Mouse (Mus musculus) heart, embryonic 13.5 days (tissue): Measurements from ENCODE around the gene Ren1. TPM values are rescaled to one million over a fixed set of nuclear protein-coding genes. Genes with fewer than 3 reads are reported as not detected.

ENCODE experiments used
- ATAC-seq: fragments of 200-750 bp; cut with Nextera tagmentation; 2 replicates; pipeline ENCODE4 v1.8.0; 2017; ENCODE audit warnings: moderate TSS enrichment; ENCODE audit not compliant: insufficient number of reproducible peaks, low FRiP score, low TSS enrichment; ENCODE audit errors: extremely low read depth
- H3K27ac ChIP-seq: fragments of 300-500 bp; sonication (generic); replicated peaks from 2 replicates; pipeline ENCODE4 v1.5.1; 2015; ENCODE audit warnings: moderate library complexity, mild to moderate bottlenecking, inconsistent platforms
- H3K27me3 ChIP-seq: fragments of 300-500 bp; sonication (generic); replicated peaks from 2 replicates; pipeline ENCODE4 v1.6.1; 2015; ENCODE audit warnings: mild to moderate bottlenecking, inconsistent platforms
- H3K36me3 ChIP-seq: fragments of 300-500 bp; sonication (generic); 2 replicates; pipeline ENCODE4 v1.6.1; 2015; ENCODE audit warnings: mild to moderate bottlenecking, inconsistent platforms
- H3K4me1 ChIP-seq: fragments of 300-500 bp; sonication (generic); 2 replicates; pipeline ENCODE4 v1.6.1; 2015; ENCODE audit warnings: inconsistent platforms
- H3K4me2 ChIP-seq: fragments of 300-500 bp; sonication (generic); 2 replicates; pipeline ENCODE4 v1.6.1; 2015; ENCODE audit warnings: inconsistent platforms, mild to moderate bottlenecking, moderate library complexity
- H3K4me3 ChIP-seq: fragments of 300-500 bp; sonication (generic); 2 replicates; pipeline ENCODE4 v1.5.1; 2015; ENCODE audit warnings: moderate library complexity, mild to moderate bottlenecking, inconsistent platforms
- H3K9ac ChIP-seq: fragments of 300-500 bp; sonication (generic); 2 replicates; pipeline ENCODE4 v1.6.1; 2015; ENCODE audit warnings: inconsistent platforms, mild to moderate bottlenecking, moderate library complexity
- H3K9me3 ChIP-seq: fragments of 300-500 bp; sonication (generic); 2 replicates; pipeline ENCODE4 v1.6.1; 2016; ENCODE audit warnings: inconsistent platforms
- WGBS: fragments of 180-500 bp; shearing (Covaris S2); methylation state at CpG from one replicate; pipeline ENCODE4 v1.1.7; 2015; ENCODE audit warnings: mixed read lengths; 5-methylcytosine and 5-hydroxymethylcytosine counted together
- polyA plus RNA-seq: library from polyadenylated mRNA; unstranded; fragments of >200 nt; fragmentation: Nextera tagmentation; extraction: Ambion mirVana; gene quantifications from 2 replicates; pipeline ENCODE4 v1.2.1, GENCODE M21; 2015

Gene Ren1
- 0.39 TPM in 1 of 2 replicates, not detected in the other for polyA plus RNA-seq

GRCm38 (mm10) chr1:133350210-133350609 is at the start of gene Ren1:
TSS of gene Ren1 (plus strand) at chr1:133350510.
- H3K9ac ChIP-seq, result no peak within 1 kb of the TSS
- no peaks in the 10 kb centered on the region for H3K36me3 ChIP-seq
- H3K27ac ChIP-seq, result no peak within 1 kb of the TSS
- H3K4me2 ChIP-seq, result no peak within 1 kb of the TSS
- H3K9me3 ChIP-seq, result no peaks in the 10 kb centered on the region
- H3K27me3 ChIP-seq, result peaks cover 45% of the 10 kb centered on the region
- H3K4me1 ChIP-seq, result peaks cover 11% of the 10 kb centered on the region
- 100% methylated on average over 1 of the region's 1 CpGs for WGBS
- no peak within 1 kb of the TSS for H3K4me3 ChIP-seq
- no peak for ATAC-seq

DNA sequence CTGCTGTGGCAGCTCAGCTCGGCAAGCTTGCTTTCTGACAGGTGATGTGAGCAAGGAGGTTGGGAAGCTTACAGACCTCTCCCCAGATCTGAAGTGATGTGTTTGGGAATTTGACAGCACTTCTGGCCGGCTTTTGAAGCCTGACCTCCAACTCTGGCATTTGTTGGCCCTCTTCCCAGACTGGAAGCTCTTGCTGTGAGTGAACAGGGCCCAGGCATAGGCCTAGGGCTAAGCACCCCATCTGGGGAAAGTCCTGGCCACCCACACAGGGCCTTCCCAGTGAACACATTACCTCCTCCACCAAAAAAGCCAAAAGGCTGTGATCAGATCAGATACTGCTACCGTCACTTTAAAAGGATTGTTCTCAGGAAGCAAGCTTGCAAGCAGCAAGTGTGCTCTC is 47.8 kb upstream of the Ren1 start:
- Histone ChIP-seq H3K27me3 (no peaks in the 10 kb centered on the region), H3K4me3 (no peak overlapping the region), H3K4me2 (no peak overlapping the region), H3K4me1 (peaks cover 53% of the 10 kb centered on the region), H3K9me3 (no peaks in the 10 kb centered on the region), H3K9ac (peak overlapping the region; percentile 30), H3K36me3 (peaks cover 20% of the 10 kb centered on the region), H3K27ac (peak overlapping the region; percentile 90)
- WGBS, result 11% methylated on average over 3 of the region's 3 CpGs
- ATAC-seq, result no peak

GRCm38 (mm10) chr1:133306842-133307241 is 43.5 kb upstream of the Ren1 start:
- WGBS, result 15% methylated on average over 4 of the region's 4 CpGs
- Histone ChIP-seq H3K4me1 (peaks cover 33% of the 10 kb centered on the region), H3K9ac (no peak overlapping the region), H3K4me2 (no peak overlapping the region), H3K27me3 (no peaks in the 10 kb centered on the region), H3K27ac (no peak overlapping the region), H3K4me3 (no peak overlapping the region), H3K36me3 (no peaks in the 10 kb centered on the region), H3K9me3 (no peaks in the 10 kb centered on the region)
- ATAC-seq, result no peak

- WGBS, result 12% methylated on average over 6 of the region's 6 CpGs
- Histone ChIP-seq H3K36me3 (no peaks in the 10 kb centered on the region), H3K9ac (no peak overlapping the region), H3K4me3 (no peak overlapping the region), H3K27me3 (no peaks in the 10 kb centered on the region), H3K27ac (no peak overlapping the region), H3K4me2 (no peak overlapping the region), H3K9me3 (no peaks in the 10 kb centered on the region), H3K4me1 (peaks cover 32% of the 10 kb centered on the region)
- no peak for ATAC-seq
Observed at GRCm38 (mm10) chr1:133307318-133307717, 43.0 kb upstream of the Ren1 start.

DNA sequence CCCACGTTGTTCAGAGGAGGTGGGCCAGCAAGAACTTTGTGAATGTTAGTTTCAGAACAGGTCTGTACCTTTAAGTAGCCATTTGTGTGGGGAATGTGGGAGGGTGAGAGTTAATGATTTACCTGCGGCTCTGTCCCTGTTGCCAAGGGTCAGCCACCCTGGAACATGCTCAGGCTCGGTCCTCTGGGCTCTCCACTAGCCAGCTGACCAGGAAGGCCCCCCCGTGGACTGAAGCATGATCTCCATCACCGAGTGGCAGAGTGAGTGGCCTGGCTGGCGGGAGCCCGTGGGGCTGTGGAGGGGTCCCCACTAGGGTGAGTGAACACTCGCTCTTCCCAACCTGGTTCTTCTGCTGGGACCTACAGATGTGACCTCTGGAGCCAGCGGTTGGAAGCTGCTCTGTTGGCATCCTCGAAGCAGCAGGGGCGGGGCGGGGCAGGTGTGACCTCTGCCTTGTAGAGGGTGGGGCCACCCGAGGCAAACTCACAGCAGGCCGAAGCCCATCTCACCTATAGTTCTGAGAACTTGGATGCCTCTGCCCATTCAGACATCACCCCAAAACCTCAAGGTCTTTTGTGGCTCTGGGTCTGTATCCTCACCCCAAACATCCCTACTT is 40.5 kb upstream of the Ren1 start, which contains the start of gene Golt1a:
TSS of gene Golt1a (plus strand) at position 149 of the 616 bp plus-strand sequence.
- Histone ChIP-seq H3K27ac (no peak within 1 kb of the TSS), H3K4me3 (no peak within 1 kb of the TSS), H3K27me3 (no peaks in the 10 kb centered on the region), H3K36me3 (no peaks in the 10 kb centered on the region), H3K9me3 (no peaks in the 10 kb centered on the region), H3K4me1 (peaks cover 19% of the 10 kb centered on the region), H3K9ac (no peak within 1 kb of the TSS), H3K4me2 (no peak within 1 kb of the TSS)
- 62% methylated on average over 14 of the region's 14 CpGs for WGBS
- no peak for ATAC-seq

- no peak for ATAC-seq
- H3K27ac ChIP-seq, result no peak overlapping the region
- WGBS, result 56% methylated on average over 4 of the region's 4 CpGs
Observed at GRCm38 (mm10) chr1:133311240-133311639, 39.1 kb upstream of the Ren1 start.

DNA sequence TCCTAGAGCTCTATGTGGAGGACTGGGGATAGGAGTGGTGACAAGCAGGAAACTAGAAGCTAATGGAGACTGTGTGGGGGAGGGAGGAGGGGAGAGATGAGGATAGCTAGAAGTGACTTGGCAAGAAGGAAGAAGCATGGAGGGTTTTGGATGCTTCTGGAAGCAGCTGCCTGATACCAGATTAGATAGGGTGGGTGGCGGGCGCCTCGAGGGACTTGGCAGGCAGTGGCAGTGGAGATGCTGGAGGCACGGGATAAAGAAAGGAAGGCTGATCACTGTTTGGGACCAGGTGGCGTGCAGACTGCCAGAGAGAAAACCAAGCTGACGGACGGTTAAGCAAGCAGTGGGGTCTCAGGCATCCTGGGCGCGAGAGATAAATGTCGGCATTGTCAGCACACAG is 38.4 kb upstream of the Ren1 start:
- no peak for ATAC-seq
- Histone ChIP-seq H3K27me3 (no peaks in the 10 kb centered on the region), H3K9me3 (no peaks in the 10 kb centered on the region), H3K9ac (peak overlapping the region; percentile 59; the same call in 1 of the 2 replicates), H3K27ac (no peak overlapping the region), H3K4me3 (no peak overlapping the region), H3K4me1 (peaks cover 18% of the 10 kb centered on the region), H3K4me2 (peak overlapping the region; percentile 31), H3K36me3 (no peaks in the 10 kb centered on the region)
- 9% methylated on average over 10 of the region's 10 CpGs for WGBS

More at GRCm38 (mm10) chr1:133311240-133311639, 39.1 kb upstream of the Ren1 start:
- Histone ChIP-seq H3K36me3 (no peaks in the 10 kb centered on the region), H3K9me3 (no peaks in the 10 kb centered on the region), H3K27me3 (no peaks in the 10 kb centered on the region), H3K4me3 (no peak overlapping the region), H3K4me2 (no peak overlapping the region), H3K4me1 (peaks cover 19% of the 10 kb centered on the region), H3K9ac (no peak overlapping the region)

DNA sequence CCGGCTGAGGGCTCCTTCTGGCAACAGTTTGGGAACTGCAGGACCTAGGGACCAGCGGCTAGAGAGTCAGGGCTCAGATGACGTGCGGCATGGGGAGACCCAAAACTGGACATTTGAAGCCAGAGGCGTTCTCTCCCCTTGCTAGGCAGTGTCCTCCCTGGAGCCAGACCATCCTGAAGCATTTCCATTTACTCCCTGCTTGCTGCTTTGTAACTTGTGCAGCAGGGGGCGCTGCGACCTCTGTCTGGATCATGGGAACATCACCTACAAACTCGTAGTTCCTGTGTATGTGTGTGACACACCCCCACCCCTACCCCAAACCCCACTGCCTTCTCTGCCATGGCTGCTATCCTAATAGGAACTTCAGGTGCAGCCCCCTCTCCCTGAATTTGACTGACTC is 35.9 kb upstream of the Ren1 start:
- ATAC-seq, result no peak
- no peak overlapping the region for H3K9ac ChIP-seq
- H3K4me1 ChIP-seq, result peaks cover 14% of the 10 kb centered on the region

GRCm38 (mm10) chr1:133315775-133316174 is 34.5 kb upstream of the Ren1 start:
- no peak overlapping the region for H3K4me3 ChIP-seq
- H3K9ac ChIP-seq, result no peak overlapping the region
- no peak for ATAC-seq
- H3K4me1 ChIP-seq, result peaks cover 11% of the 10 kb centered on the region
- no peak overlapping the region for H3K4me2 ChIP-seq
- H3K27me3 ChIP-seq, result no peaks in the 10 kb centered on the region; the same call in 1 of the 2 replicates
- peaks cover 7% of the 10 kb centered on the region; the same call in 1 of the 2 replicates for H3K9me3 ChIP-seq
- no peaks in the 10 kb centered on the region for H3K36me3 ChIP-seq
- no peak overlapping the region for H3K27ac ChIP-seq
- 65% methylated on average over 6 of the region's 6 CpGs for WGBS

More for the DNA sequence above, 35.9 kb upstream of the Ren1 start:
- H3K4me2 ChIP-seq, result no peak overlapping the region
- H3K36me3 ChIP-seq, result no peaks in the 10 kb centered on the region
- no peaks in the 10 kb centered on the region for H3K27me3 ChIP-seq
- WGBS, result 25% methylated on average over 8 of the region's 8 CpGs
- H3K9me3 ChIP-seq, result peaks cover 7% of the 10 kb centered on the region; the same call in 1 of the 2 replicates
- no peak overlapping the region for H3K27ac ChIP-seq
- no peak overlapping the region for H3K4me3 ChIP-seq

- no peaks in the 10 kb centered on the region for H3K36me3 ChIP-seq
- H3K4me1 ChIP-seq, result peaks cover 7% of the 10 kb centered on the region
- H3K9ac ChIP-seq, result no peak overlapping the region
- no peak for ATAC-seq
- no peak overlapping the region for H3K27ac ChIP-seq
- H3K4me3 ChIP-seq, result no peak overlapping the region
- H3K27me3 ChIP-seq, result no peaks in the 10 kb centered on the region; the same call in 1 of the 2 replicates
- H3K9me3 ChIP-seq, result peaks cover 7% of the 10 kb centered on the region; the same call in 1 of the 2 replicates
- WGBS, result 69% methylated on average over 4 of the region's 4 CpGs
- no peak overlapping the region for H3K4me2 ChIP-seq
Observed at GRCm38 (mm10) chr1:133316577-133316976, 33.7 kb upstream of the Ren1 start.

DNA sequence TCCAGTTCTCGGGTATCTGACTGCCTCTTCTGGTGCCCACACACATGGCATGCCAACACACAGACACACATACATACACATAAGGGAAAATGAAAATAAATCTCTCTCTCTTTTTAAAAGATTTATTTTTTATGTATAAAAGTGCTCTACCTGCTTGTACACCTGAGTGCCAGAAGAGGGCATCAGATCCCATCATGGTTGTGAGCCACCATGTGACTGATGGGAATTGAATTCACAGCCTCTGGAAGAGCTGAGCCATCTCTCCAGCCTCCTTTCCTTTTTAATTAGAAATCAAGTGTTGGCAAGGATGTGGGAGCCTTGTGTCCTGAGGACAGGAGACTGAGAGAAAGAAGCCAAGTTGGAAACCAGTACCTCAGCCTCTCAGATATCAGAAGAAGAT is 33.2 kb upstream of the Ren1 start:
- H3K27ac ChIP-seq, result no peak overlapping the region
- H3K36me3 ChIP-seq, result no peaks in the 10 kb centered on the region
- peaks cover 7% of the 10 kb centered on the region; the same call in 1 of the 2 replicates for H3K9me3 ChIP-seq
- 79% methylated on average over 1 of the region's 1 CpGs for WGBS
- ATAC-seq, result no peak
- no peaks in the 10 kb centered on the region; the same call in 1 of the 2 replicates for H3K27me3 ChIP-seq
- H3K4me1 ChIP-seq, result peaks cover under 1% of the 10 kb centered on the region
- no peak overlapping the region for H3K4me2 ChIP-seq
- H3K9ac ChIP-seq, result no peak overlapping the region
- no peak overlapping the region for H3K4me3 ChIP-seq
